Mouse (Mus musculus) liver, postnatal 0 days (tissue): ENCODE measurements around the gene Bicra.

Experiments
- CTCF ChIP-seq: sonication (generic); IDR thresholded peaks from 2 replicates; pipeline ENCODE4 v1.5.1; 2016; ENCODE audit warnings: antibody characterized with exemption, low read depth
- EP300 ChIP-seq: IDR thresholded peaks from 2 replicates; pipeline ENCODE4 v1.6.1; 2016; ENCODE audit warnings: antibody characterized with exemption, low read depth, mild to moderate bottlenecking

DNA sequence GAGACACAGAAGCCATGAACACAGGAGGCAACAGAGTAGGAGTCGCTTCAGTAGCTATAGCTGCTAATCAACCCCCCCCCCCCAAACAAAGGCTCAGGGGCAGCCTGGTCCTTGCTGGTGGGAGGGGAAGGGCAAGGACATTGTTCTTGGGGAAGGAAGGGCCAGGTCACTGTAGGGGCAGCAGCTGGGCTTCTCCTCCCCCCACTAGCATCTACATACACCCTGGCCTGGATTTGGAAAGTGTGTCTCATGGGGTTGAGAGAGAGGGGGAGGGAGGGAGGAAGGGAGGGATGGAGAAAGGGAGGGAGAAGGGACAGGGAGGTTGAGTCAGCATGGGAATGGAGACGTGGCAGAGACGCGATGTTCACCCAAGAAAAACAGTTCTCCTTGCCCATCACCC, 87.0 kb downstream of the Bicra start:
- TF ChIP-seq CTCF, result no peak
- no peak for TF ChIP-seq EP300
